Mouse (Mus musculus) urinary bladder, adult 2 months (tissue): ENCODE measurements around the gene E430018J23Rik. TPM values are rescaled to one million over a fixed set of nuclear protein-coding genes. Genes with fewer than 3 reads are reported as not detected.
"Not testable (repeated sequence)": the region's sequence is repeated elsewhere in the genome, so short reads cannot be mapped to it uniquely, and the experiment has no call there.

Experiments
- DNase-seq: peaks from one replicate; pipeline ENCODE4 v3.0.0; 2022; ENCODE audit warnings: low spot score
- polyA plus RNA-seq: library from polyadenylated mRNA; depleted of rRNA; stranded (reverse); fragments of >200 nt; gene quantifications from 2 replicates; pipeline ENCODE4 v1.2.3, GENCODE M21; 2012

The E430018J23Rik gene
- polyA plus RNA-seq, 1 experiment, result 6.2 TPM

GRCm38 (mm10) chr7:127378310-127378921 lies 15.0 kb downstream of the E430018J23Rik start:
- DNase-seq, result no peak

GRCm38 (mm10) chr7:127375271-127376245 lies 17.9 kb downstream of the E430018J23Rik start, which contains the start of gene Zfp747:
Zfp747 (minus strand) TSS chr7:127376050.
- DNase-seq, result peak; percentile 77

GRCm38 (mm10) chr7:127371870-127372269 lies 21.6 kb downstream of the E430018J23Rik start:
- DNase-seq, result not testable (repeated sequence)

- no peak for DNase-seq
These were observed 22.2 kb downstream of the E430018J23Rik start for GRCm38 (mm10) chr7:127371213-127371612.

GRCm38 (mm10) chr7:127366249-127366648 lies 27.2 kb downstream of the E430018J23Rik start:
- DNase-seq, result no peak

DNA sequence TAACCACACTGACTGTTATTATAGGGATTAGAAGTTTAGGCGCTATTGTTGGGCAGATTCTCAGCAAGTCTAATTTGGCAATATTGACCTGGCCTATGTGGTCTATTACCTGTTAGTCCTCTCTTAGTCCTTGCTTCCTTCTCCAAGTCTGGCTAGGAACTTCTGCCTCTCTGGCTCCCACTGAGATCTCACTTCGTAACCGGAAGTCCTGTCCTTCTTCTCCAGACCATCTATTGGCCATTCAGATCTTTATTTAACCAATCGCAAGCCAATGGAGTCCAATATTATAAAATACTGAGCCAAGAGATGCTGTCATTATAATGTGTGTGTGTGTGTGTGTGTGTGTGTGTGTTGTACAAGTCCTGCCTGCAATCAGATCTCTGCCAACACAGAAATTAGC lies 29.3 kb downstream of the E430018J23Rik start:
- no peak for DNase-seq

DNA sequence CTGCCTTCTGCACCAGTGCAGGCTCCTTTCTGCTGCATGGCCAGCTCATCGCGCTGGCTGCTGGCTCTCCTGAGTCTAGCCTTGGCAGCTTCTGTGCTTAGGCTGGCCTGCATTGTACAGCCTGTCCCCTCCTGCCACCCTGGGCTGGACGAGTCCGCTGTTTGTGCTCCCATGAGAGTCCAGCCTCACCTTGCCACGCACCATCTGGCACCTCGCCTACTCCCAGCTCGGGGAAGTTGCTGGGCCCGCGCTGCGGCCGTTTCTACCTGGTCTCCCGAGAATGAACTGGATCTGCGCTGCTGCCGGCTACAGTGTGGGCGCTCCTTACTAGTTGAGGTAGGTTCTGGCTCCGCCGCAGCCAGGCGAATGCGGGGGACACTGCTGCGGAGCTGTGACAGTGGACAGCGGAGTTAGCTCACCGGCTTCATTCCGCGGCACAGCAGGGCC lies 29.9 kb downstream of the E430018J23Rik start:
- DNase-seq, result no peak

- not testable (repeated sequence) for DNase-seq
These were observed 31.0 kb downstream of the E430018J23Rik start for GRCm38 (mm10) chr7:127362418-127362817.

GRCm38 (mm10) chr7:127361449-127361848 lies 32.0 kb downstream of the E430018J23Rik start:
- DNase-seq, result no peak

DNA sequence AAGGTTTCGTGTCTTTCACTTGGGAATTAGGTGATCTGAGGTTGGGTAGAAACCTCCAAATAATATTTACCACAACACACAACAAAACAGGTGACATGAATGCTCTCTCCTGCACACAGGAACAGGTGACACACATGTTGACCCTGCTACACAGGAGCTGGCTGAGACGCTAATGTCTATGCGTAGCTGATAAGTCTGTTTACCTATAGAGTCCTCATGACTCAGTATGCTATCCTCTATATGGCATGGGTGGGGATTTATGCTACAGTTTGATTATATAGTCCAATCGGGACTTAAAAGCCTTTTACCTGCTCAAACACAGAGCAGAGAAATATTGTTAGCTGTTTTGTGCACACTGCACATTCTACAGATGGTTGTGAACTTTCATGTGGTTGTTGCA lies 33.2 kb downstream of the E430018J23Rik start:
- DNase-seq, result no peak

DNA sequence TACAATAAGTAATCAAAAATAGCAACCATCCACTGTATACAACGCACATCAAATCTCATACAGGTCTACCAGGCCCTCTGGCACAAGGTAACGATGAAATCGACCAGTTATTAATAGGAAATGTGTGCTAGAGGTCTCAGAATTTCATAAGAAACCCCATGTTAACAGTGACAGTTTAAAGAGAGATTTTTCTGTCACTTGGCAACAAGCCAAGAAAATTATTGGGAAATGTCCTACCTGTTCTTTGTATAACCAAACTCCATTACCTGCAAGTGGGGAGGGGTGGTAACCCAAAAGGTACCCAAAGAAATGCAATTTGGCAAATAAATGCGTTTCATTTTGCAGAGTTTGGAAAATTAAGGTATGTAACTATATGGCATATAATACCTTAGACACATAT lies 35.0 kb downstream of the E430018J23Rik start:
- DNase-seq, result no peak

DNA sequence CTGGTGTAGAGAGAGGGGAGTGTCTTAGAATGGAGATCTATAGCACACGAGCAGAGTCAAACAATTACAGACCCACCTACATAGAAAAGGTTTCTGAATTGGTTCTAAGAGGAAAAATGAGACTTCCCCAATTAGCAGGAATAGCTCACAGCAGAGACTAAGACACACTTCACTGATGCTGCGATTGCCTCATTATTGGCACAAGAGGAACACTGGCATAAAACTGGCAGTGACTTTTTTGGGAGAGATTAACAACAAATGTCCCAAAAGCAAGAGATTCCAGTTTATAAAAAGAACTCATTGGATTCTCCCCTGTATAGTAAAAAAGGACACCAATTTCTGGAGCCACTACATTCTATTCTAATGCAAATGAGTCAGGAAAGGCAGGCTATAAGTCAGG lies 35.6 kb downstream of the E430018J23Rik start:
- DNase-seq, result no peak

GRCm38 (mm10) chr7:127355796-127356195 lies 37.6 kb downstream of the E430018J23Rik start:
- DNase-seq, result no peak

DNA sequence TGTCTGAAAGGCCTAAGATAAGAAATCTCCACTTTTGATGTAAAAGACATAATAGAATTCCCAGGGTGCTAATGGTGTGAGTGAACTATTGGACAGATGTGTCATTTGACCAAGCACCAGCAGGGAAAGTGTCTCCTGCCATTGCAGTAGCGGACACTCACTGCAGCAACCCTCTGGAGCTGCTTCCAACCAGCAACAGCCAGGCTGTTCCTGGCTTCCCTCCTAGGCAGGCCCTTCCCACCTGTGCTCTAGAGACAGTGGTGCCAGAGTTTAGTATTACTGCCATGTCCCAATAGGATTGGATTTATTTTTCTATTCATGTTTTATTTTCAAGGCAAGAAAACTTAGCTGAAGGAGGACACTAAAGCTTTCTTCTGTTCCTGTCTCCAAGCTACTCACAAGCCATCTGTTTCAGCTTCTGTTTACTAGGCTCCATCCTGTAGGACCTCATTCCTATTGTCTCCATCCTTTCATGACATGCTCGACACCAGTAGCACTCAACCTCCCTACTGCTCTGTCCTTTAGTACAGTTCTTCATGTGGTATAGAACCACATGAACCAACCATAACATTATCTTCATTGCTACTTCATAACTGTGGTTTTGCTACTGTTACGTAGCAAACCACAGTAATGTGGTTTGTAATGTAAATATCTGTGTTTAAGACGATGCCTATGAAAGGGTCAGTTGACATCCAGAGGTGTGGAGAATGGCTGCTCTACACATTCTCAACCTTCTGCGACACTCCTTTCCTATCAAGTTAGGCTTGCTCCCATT lies 42.0 kb downstream of the E430018J23Rik start:
- no peak for DNase-seq

GRCm38 (mm10) chr7:127346676-127347075 lies 46.8 kb downstream of the E430018J23Rik start:
- DNase-seq, result no peak

- DNase-seq, result peak; percentile 98
These were observed 47.7 kb downstream of the E430018J23Rik start, which contains the start of gene Zfp768 for GRCm38 (mm10) chr7:127345512-127346325. Zfp768 (minus strand) TSS chr7:127345589.

DNA sequence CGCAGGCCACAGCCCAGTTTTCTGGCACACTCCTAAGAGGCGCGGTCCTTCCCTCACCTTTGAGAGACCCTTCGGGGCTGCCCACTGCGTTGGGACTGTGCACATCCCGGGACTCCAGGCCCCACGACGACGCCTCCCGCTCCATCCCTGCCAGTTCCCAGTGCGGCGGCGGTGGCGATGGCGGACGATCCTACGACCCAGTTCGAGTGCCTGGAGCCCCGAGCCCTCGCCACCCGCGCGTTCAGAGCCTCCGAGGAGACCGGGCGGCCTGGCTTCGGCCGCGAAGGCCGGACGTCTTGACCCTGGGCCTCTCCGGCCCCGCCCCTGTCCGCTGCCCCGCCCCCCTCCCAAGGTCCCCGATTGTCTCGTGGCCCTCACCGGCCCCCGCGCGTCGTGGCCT lies 48.3 kb downstream of the E430018J23Rik start:
- DNase-seq, result no peak

DNA sequence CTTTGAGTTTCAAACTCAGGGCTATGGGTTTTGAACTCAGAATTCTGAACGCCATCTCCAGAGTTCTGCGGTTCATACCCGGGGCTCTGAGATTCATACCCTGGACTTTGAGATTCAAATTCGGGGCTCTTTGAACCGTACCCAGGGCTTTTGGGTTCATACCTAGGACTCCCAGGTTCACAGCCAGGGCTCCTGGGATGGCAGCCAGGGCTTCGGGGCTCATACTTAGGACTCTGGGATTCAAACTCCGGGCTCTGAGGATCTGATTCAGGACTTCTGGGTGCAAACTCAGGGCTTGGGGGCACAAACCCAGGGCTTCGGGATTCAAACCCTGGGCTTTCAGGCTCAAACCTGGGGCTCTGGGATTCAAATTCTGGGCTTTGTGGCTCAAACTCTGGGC lies 49.1 kb downstream of the E430018J23Rik start:
- DNase-seq, result no peak

DNA sequence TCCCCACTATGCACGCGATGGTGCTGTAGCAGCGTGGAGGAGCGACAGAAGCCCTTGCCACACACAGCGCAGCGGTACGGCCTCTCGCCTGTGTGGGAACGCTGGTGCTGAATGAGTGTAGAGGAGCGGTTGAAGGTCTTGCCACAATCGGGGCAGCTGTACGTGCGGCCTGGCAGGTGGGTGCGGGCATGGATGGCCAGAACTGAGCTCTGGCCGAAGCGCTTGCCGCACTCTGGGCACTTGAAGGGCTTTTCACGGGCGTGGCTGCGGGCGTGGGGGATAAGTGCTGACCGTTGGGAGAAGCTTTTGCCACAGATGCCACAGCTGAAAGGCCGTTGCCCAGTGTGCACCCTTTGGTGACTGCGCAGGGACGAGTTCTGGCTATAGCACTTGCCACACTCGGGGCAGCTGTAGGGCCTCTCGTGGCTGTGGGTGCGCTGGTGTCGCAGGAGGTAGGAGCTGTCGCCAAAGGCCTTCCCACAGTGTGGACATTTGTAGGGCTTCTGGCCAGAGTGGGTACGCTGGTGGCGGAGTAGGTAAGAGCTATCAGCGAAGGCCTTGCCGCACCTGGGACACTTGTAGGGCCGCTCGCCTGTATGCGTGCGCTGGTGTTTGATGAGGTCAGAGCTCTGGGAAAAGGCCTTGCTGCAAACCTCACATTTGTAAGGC lies 49.9 kb downstream of the E430018J23Rik start:
- DNase-seq, result no peak

DNA sequence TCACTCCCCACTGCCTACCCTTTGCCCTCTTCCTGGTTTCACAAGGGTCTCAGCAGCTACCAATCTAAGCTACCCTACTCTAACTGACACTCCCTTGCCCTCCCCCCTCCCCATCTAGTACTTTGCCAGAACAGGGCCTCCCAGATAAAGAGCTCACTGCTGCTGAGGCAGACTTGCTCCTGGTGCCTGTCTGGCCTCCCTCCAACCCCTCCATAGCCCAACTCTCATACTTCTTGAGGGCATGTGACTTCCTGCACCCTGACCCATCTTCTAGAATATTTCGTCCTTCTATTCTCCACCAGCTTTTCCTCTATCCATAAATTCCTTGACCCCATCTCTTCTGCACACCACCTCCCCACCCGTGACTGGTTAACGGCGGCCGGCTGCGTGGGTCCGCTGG lies 50.5 kb downstream of the E430018J23Rik start:
- DNase-seq, result no peak
